Mouse (Mus musculus) kidney, postnatal 0 days (tissue): ENCODE measurements around the gene Gpc5. TPM values are rescaled to one million over a fixed set of nuclear protein-coding genes. Genes with fewer than 3 reads are reported as not detected.

Source experiments
- ATAC-seq: fragments of 200-750 bp; cut with Nextera tagmentation; replicated peaks from 2 replicates; pipeline ENCODE4 v1.8.0; 2017; ENCODE audit warnings: low read depth, moderate number of reproducible peaks, moderate TSS enrichment, moderate library complexity; ENCODE audit not compliant: low FRiP score
- DNase-seq: peaks from one replicate; pipeline ENCODE4 v3.0.0-alpha.2; 2016; ENCODE audit warnings: low spot score
- H3K27ac ChIP-seq: fragments of 300-500 bp; sonication (generic); 2 replicates; pipeline ENCODE4 v1.5.1; 2014; ENCODE audit warnings: mild to moderate bottlenecking
- H3K27me3 ChIP-seq: fragments of 300-500 bp; sonication (generic); 2 replicates; pipeline ENCODE4 v1.6.1; 2014; ENCODE audit warnings: low read length, mixed read lengths; ENCODE audit not compliant: insufficient read depth
- H3K36me3 ChIP-seq: fragments of 300-500 bp; sonication (generic); 2 replicates; pipeline ENCODE4 v1.6.1; 2014; ENCODE audit warnings: low read length, mixed read lengths; ENCODE audit not compliant: insufficient read depth
- H3K4me1 ChIP-seq: fragments of 300-500 bp; sonication (generic); replicated peaks from 2 replicates; pipeline ENCODE4 v1.6.1; 2014; ENCODE audit warnings: antibody characterized with exemption, low read length, mixed read lengths; ENCODE audit not compliant: insufficient read depth
- H3K4me2 ChIP-seq: fragments of 300-500 bp; sonication (generic); 2 replicates; pipeline ENCODE4 v1.6.1; 2014; ENCODE audit warnings: mild to moderate bottlenecking, low read length, moderate library complexity, mixed read lengths
- H3K4me3 ChIP-seq: fragments of 300-500 bp; sonication (generic); replicated peaks from 2 replicates; pipeline ENCODE4 v1.5.1; 2014; ENCODE audit warnings: low read depth, low read length
- H3K9ac ChIP-seq: fragments of 300-500 bp; sonication (generic); 2 replicates; pipeline ENCODE4 v1.6.1; 2014; ENCODE audit warnings: low read depth, low read length
- H3K9me3 ChIP-seq: fragments of 300-500 bp; sonication (generic); replicated peaks from 2 replicates; pipeline ENCODE4 v1.6.1; 2016; ENCODE audit warnings: low read length, inconsistent platforms, mixed read lengths
- CTCF ChIP-seq: IDR thresholded peaks from 2 replicates; pipeline ENCODE4 v1.5.1; 2016; ENCODE audit warnings: antibody characterized with exemption, low read depth, mild to moderate bottlenecking, moderate library complexity
- WGBS: fragments of 180-500 bp; shearing (Covaris S2); extraction: QIAGEN DNeasy Blood & Tissue Kit; methylation state at CpG from one replicate; pipeline ENCODE4 v1.1.7; 2014; 5-methylcytosine and 5-hydroxymethylcytosine counted together
- polyA plus RNA-seq: library from polyadenylated mRNA; unstranded; fragments of >200 nt; fragmentation: Nextera tagmentation; extraction: Ambion mirVana; gene quantifications from 2 replicates; pipeline ENCODE4 v1.2.1, GENCODE M21; 2015

Gene Gpc5
- polyA plus RNA-seq, 1 experiment from 2014 or later: 18.5 TPM

DNA sequence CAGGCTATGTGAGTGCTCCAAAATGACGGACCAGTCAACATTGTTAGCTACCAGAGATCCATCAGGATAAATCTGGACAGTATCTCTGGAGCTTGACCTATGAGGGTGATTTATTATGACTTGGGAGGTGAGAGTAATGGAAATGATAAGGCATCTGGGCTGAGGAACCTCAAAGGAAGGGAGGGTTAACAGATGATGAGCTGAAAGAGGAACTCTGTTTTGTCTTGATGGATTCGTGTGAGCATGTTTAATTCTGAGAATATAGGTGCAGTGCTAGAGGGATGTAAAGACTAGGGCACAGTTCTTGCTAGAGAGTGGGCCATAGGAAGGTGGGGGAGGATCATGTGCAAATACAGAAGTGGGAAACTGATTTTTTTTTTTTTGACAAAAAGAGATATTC is 232.2 kb downstream of the Gpc5 start:
- Histone ChIP-seq H3K4me2 (no peak overlapping the region), H3K9ac (no peak overlapping the region), H3K27ac (no peak overlapping the region), H3K4me1 (no peaks in the 10 kb centered on the region), H3K9me3 (no peaks in the 10 kb centered on the region), H3K36me3 (no peaks in the 10 kb centered on the region), H3K27me3 (no peaks in the 10 kb centered on the region), H3K4me3 (no peak overlapping the region)
- DNase-seq: no peak
- 85% methylated on average over 2 of the region's 2 CpGs for WGBS
- no peak for ATAC-seq
- TF ChIP-seq CTCF: no peak

GRCm38 (mm10) chr14:115326426-115326825 is 234.4 kb downstream of the Gpc5 start:
- H3K9me3 ChIP-seq: no peaks in the 10 kb centered on the region
- H3K9ac ChIP-seq: no peak overlapping the region
- no peaks in the 10 kb centered on the region for H3K36me3 ChIP-seq
- H3K4me1 ChIP-seq: no peaks in the 10 kb centered on the region
- H3K4me2 ChIP-seq: no peak overlapping the region
- ATAC-seq (no peak), DNase-seq (no peak)
- no peak overlapping the region for H3K4me3 ChIP-seq
- 61% methylated on average over 5 of the region's 5 CpGs for WGBS
- H3K27me3 ChIP-seq: no peaks in the 10 kb centered on the region
- H3K27ac ChIP-seq: no peak overlapping the region
- TF ChIP-seq CTCF: no peak

GRCm38 (mm10) chr14:115339084-115339483 is 247.1 kb downstream of the Gpc5 start:
- no peak overlapping the region for H3K4me3 ChIP-seq
- peak; percentile 46 for TF ChIP-seq CTCF
- H3K4me1 ChIP-seq: no peaks in the 10 kb centered on the region
- no peaks in the 10 kb centered on the region for H3K27me3 ChIP-seq
- H3K27ac ChIP-seq: no peak overlapping the region
- no peaks in the 10 kb centered on the region for H3K36me3 ChIP-seq
- DNase-seq (no peak), ATAC-seq (no peak)
- no peaks in the 10 kb centered on the region for H3K9me3 ChIP-seq
- no peak overlapping the region for H3K9ac ChIP-seq
- WGBS: 80% methylated on average over 3 of the region's 3 CpGs
- no peak overlapping the region for H3K4me2 ChIP-seq

DNA sequence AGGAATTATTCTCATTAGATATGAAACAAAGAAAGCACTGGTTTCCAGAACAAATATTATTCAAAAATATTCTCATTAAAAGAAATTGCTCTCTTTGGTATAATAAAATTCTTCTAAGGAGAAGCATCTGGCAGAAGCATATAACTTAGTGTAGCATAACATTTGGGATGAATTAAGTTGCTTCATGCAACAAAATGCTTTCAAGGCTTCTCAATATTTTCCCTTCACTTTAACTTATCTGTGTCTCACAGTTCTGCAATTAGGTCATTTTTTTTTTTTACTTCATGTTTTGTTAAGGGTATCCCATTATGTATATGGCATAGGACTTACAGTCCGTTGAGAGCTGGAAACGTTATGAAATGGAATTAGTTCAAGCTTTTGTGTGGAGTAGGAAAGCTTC is 250.6 kb downstream of the Gpc5 start:
- no peak for ATAC-seq
- DNase-seq: no peak
- WGBS: 77% methylated on average over 2 of the region's 2 CpGs
- Histone ChIP-seq H3K9me3 (no peaks in the 10 kb centered on the region), H3K9ac (no peak overlapping the region), H3K36me3 (no peaks in the 10 kb centered on the region), H3K4me1 (no peaks in the 10 kb centered on the region), H3K27me3 (no peaks in the 10 kb centered on the region), H3K27ac (no peak overlapping the region), H3K4me3 (no peak overlapping the region), H3K4me2 (no peak overlapping the region)
- TF ChIP-seq CTCF: no peak

DNA sequence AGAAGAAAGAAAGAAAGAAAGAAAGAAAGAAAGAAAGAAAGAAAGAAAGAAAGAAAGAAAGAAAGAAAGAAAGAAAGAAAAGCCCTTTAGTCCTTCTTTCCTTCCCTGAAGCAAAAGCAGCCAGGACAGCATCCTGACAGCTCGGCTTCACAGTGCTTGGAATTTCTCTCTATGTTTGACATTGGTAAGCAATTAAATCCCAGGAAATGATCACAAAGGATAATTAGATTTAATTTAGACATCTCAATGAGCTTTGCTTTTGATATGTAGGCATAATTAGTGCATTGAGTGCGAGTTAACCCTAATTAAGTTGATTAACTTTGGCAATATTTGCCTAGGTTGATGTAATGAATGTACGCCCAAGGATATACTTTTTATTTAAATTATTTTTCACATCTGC is 257.4 kb downstream of the Gpc5 start:
- DNase-seq (no peak), ATAC-seq (no peak)
- no peak overlapping the region for H3K4me3 ChIP-seq
- H3K4me2 ChIP-seq: no peak overlapping the region
- no peak for TF ChIP-seq CTCF
- H3K36me3 ChIP-seq: no peaks in the 10 kb centered on the region
- no peaks in the 10 kb centered on the region for H3K4me1 ChIP-seq
- H3K9ac ChIP-seq: no peak overlapping the region
- H3K27ac ChIP-seq: no peak overlapping the region
- 88% methylated on average over 3 of the region's 3 CpGs for WGBS
- no peaks in the 10 kb centered on the region for H3K27me3 ChIP-seq
- no peaks in the 10 kb centered on the region for H3K9me3 ChIP-seq

DNA sequence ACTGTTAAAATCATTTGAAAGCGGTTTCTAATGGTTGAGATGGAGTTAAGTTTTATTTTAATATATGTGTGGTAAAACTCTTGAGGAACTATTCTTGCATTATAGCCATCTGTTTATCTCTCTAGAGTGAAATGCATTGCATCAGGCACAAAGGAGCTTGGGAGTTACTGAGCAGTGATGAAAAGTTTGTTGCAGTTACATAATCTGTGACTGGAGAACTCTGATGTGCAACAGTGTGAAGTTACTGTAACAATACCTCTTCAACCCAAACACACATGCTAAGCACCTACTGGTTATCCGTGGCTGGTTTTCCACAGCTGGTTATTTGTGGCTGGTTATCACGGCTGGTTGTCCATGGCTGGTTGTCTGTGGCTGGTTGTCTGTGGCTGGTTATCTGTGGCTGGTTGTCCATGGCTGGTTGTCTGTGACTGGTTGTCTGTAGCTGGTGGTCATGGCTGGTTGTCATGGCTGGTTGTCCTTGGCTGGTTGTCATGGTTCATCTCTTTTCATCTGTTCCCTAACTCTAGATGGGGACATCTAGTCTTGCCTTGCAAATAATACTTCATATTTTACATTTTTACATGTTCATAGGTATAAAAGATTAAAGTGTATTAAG is 273.4 kb downstream of the Gpc5 start:
- ATAC-seq: no peak
- no peak overlapping the region for H3K9ac ChIP-seq
- H3K4me3 ChIP-seq: no peak overlapping the region
- WGBS: 93% methylated on average over 3 of the region's 3 CpGs
- H3K27ac ChIP-seq: no peak overlapping the region
- H3K9me3 ChIP-seq: no peaks in the 10 kb centered on the region
- no peak for DNase-seq
- H3K27me3 ChIP-seq: no peaks in the 10 kb centered on the region
- TF ChIP-seq CTCF: no peak
- H3K4me1 ChIP-seq: no peaks in the 10 kb centered on the region
- H3K4me2 ChIP-seq: no peak overlapping the region
- H3K36me3 ChIP-seq: no peaks in the 10 kb centered on the region

DNA sequence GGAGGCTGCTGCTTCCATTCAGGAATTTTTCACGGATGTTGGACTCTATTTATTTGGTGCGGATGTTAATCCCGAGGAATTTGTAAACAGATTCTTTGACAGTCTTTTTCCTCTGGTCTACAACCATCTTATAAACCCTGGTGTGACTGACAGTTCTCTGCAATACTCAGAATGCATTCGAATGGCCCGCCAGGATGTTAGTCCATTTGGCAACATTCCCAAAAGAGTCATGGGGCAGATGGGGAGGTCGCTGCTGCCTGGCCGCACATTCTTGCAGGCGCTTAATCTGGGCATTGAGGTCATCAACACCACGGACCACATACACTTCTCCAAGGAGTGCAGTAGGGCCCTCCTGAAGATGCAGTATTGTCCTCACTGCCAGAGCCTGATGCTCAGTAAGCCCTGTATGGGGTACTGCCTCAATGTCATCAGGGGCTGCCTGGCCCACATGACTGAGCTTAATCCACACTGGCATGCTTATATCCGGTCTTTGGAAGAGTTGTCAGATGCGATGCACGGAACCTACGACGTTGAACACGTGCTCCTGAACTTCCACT is 277.7 kb downstream of the Gpc5 start:
- DNase-seq (peak; percentile 1), ATAC-seq (no peak)
- Histone ChIP-seq H3K9me3 (no peaks in the 10 kb centered on the region), H3K9ac (no peak overlapping the region), H3K27me3 (no peaks in the 10 kb centered on the region), H3K36me3 (no peaks in the 10 kb centered on the region), H3K27ac (no peak overlapping the region), H3K4me3 (no peak overlapping the region), H3K4me2 (no peak overlapping the region), H3K4me1 (no peaks in the 10 kb centered on the region)
- 79% methylated on average over 15 of the region's 15 CpGs for WGBS
- no peak for TF ChIP-seq CTCF
